Mouse (Mus musculus): ENCODE data around the gene Prkd2. TPM values are rescaled to one million over a fixed set of nuclear protein-coding genes. Genes with fewer than 3 reads are reported as not detected.

The Prkd2 gene
- polyA plus RNA-seq, 1 experiment from 2014 or later: 2.7 TPM

- H3K36me3 ChIP-seq: peaks cover 15% of the 10 kb centered on the region; the same call in 1 of the 2 replicates
- H3K4me2 ChIP-seq: no peak overlapping the region
- peak; percentile 35; the same call in 1 of the 2 replicates for ATAC-seq (ENCODE audit: low read depth)
- H3K9me3 ChIP-seq (replicated peaks): no peaks in the 10 kb centered on the region
- DNase-seq: no peak
- no peaks in the 10 kb centered on the region for H3K27me3 ChIP-seq
- no peak overlapping the region for H3K27ac ChIP-seq
- H3K4me3 ChIP-seq (replicated peaks): no peak overlapping the region
- WGBS (ENCODE audit: insufficient replicate concordance): 74% methylated on average over 16 of the region's 16 CpGs
- peaks cover 21% of the 10 kb centered on the region for H3K4me1 ChIP-seq (replicated peaks)
- no peak overlapping the region for H3K9ac ChIP-seq
Observed at GRCm38 (mm10) chr7:16869497-16869896, 26.8 kb downstream of the Prkd2 start.

GRCm38 (mm10) chr7:16871600-16871999, 28.9 kb downstream of the Prkd2 start:
- DNase-seq: no peak
- H3K27ac ChIP-seq: no peak overlapping the region
- H3K4me1 ChIP-seq (replicated peaks): peaks cover 38% of the 10 kb centered on the region
- H3K9ac ChIP-seq: no peak overlapping the region
- no peak overlapping the region for H3K4me3 ChIP-seq (replicated peaks)
- WGBS (ENCODE audit: insufficient replicate concordance): 76% methylated on average over 10 of the region's 10 CpGs
- peaks cover 5% of the 10 kb centered on the region; the same call in 1 of the 2 replicates for H3K36me3 ChIP-seq
- H3K4me2 ChIP-seq: no peak overlapping the region
- no peak for ATAC-seq (ENCODE audit: low read depth)
- H3K27me3 ChIP-seq: peaks cover 13% of the 10 kb centered on the region
- no peaks in the 10 kb centered on the region for H3K9me3 ChIP-seq (replicated peaks)

- ATAC-seq (ENCODE audit: low read depth): no peak
Observed at GRCm38 (mm10) chr7:16872478-16872877, 29.8 kb downstream of the Prkd2 start.

GRCm38 (mm10) chr7:16873392-16873791, 30.7 kb downstream of the Prkd2 start:
- H3K27ac ChIP-seq: no peak overlapping the region
- DNase-seq (no peak), ATAC-seq (ENCODE audit: low read depth) (no peak)
- no peak overlapping the region for H3K4me3 ChIP-seq (replicated peaks)
- peaks cover 4% of the 10 kb centered on the region; the same call in 1 of the 2 replicates for H3K36me3 ChIP-seq
- H3K27me3 ChIP-seq: peaks cover 20% of the 10 kb centered on the region
- no peak overlapping the region for H3K9ac ChIP-seq
- peaks cover 31% of the 10 kb centered on the region for H3K4me1 ChIP-seq (replicated peaks)
- H3K9me3 ChIP-seq (replicated peaks): no peaks in the 10 kb centered on the region
- no peak overlapping the region for H3K4me2 ChIP-seq
- WGBS (ENCODE audit: insufficient replicate concordance): 74% methylated on average over 4 of the region's 4 CpGs

More at GRCm38 (mm10) chr7:16872478-16872877, 29.8 kb downstream of the Prkd2 start:
- Histone ChIP-seq H3K27ac (no peak overlapping the region), H3K27me3 (peaks cover 20% of the 10 kb centered on the region), H3K36me3 (peaks cover 5% of the 10 kb centered on the region; the same call in 1 of the 2 replicates), H3K9ac (no peak overlapping the region), H3K4me3 (replicated peaks) (no peak overlapping the region), H3K4me1 (replicated peaks) (peaks cover 34% of the 10 kb centered on the region), H3K9me3 (replicated peaks) (no peaks in the 10 kb centered on the region), H3K4me2 (no peak overlapping the region)
- 80% methylated on average over 9 of the region's 9 CpGs for WGBS (ENCODE audit: insufficient replicate concordance)
- no peak for DNase-seq

GRCm38 (mm10) chr7:16874190-16874589, 31.5 kb downstream of the Prkd2 start:
- H3K36me3 ChIP-seq: 0 out of 2 replicates have a peak, but pooled peaks cover 2% of the 10 kb centered on the region
- peaks cover 31% of the 10 kb centered on the region for H3K4me1 ChIP-seq (replicated peaks)
- peaks cover 20% of the 10 kb centered on the region for H3K27me3 ChIP-seq
- 3% methylated on average over 17 of the region's 17 CpGs for WGBS (ENCODE audit: insufficient replicate concordance)
- H3K4me3 ChIP-seq (replicated peaks): peak overlapping the region; percentile 41
- ATAC-seq (ENCODE audit: low read depth) (no peak), DNase-seq (peak; percentile 68)
- 0 out of 2 replicates have a peak overlapping the region, but pooled peaks have one; percentile 28 for H3K9ac ChIP-seq
- peak overlapping the region; percentile 97 for H3K4me2 ChIP-seq
- H3K27ac ChIP-seq: peak overlapping the region; percentile 74
- H3K9me3 ChIP-seq (replicated peaks): no peaks in the 10 kb centered on the region

DNA sequence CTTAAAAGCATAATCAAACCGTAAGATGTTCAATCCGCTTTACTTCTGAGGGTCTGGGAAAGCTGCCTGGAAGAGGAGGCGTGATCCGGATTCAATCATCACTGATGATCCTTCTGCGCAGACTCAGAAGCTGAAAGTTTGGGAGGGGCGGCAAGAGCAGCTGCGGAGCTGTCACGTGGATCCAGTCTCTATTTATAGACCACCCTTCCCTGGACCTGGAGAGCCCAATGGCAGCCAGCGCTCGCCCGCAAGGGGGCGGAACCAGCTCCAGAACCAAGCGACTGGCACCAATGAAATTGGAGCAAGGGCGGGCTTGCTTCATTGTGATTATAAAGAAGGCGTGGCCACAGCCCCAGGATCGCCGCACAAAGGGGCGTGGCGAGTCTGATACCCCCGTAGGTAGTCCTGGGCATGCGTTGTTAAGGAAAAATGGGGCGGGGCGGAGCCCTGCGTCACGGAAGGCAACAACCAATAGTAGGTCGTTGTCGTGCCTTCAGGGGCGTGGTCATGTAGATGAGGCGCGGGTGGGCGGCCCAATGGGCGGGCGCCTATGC, 32.1 kb downstream of the Prkd2 start:
- ATAC-seq (ENCODE audit: low read depth) (peak; percentile 96), DNase-seq (peak; percentile 98)
- Histone ChIP-seq H3K4me2 (peak overlapping the region; percentile 97), H3K4me1 (replicated peaks) (peaks cover 26% of the 10 kb centered on the region), H3K27ac (peak overlapping the region; percentile 74; the same call in 1 of the 2 replicates), H3K9me3 (replicated peaks) (no peaks in the 10 kb centered on the region), H3K4me3 (replicated peaks) (peak overlapping the region; percentile 67), H3K27me3 (peaks cover 20% of the 10 kb centered on the region), H3K36me3 (0 out of 2 replicates have a peak, but pooled peaks cover 2% of the 10 kb centered on the region), H3K9ac (0 out of 2 replicates have a peak overlapping the region, but pooled peaks have one; percentile 28)
- under 1% methylated on average over 33 of the region's 33 CpGs for WGBS (ENCODE audit: insufficient replicate concordance)

- peak within 1 kb of the TSS; percentile 74 for H3K9ac ChIP-seq
- H3K27ac ChIP-seq: peak within 1 kb of the TSS; percentile 74
- 0 out of 2 replicates have a peak, but pooled peaks cover 2% of the 10 kb centered on the region for H3K36me3 ChIP-seq
- no peak for ATAC-seq (ENCODE audit: low read depth)
- H3K4me3 ChIP-seq (replicated peaks): peak within 1 kb of the TSS; percentile 67
- peaks cover 21% of the 10 kb centered on the region for H3K27me3 ChIP-seq
- H3K4me1 ChIP-seq (replicated peaks): peaks cover 29% of the 10 kb centered on the region
- DNase-seq: no peak
- peak within 1 kb of the TSS; percentile 97 for H3K4me2 ChIP-seq
- 0% methylated on average over 1 of the region's 1 CpGs for WGBS (ENCODE audit: insufficient replicate concordance)
- no peaks in the 10 kb centered on the region for H3K9me3 ChIP-seq (replicated peaks)
Observed at GRCm38 (mm10) chr7:16875310-16875325, 32.4 kb downstream of the Prkd2 start, which contains the start of gene Dact3. TSS of gene Dact3 (plus strand) at chr7:16875317.

- Histone ChIP-seq H3K27me3 (peaks cover 22% of the 10 kb centered on the region), H3K4me3 (replicated peaks) (peak overlapping the region; percentile 67), H3K9ac (peak overlapping the region; percentile 74), H3K27ac (peak overlapping the region; percentile 23), H3K4me1 (replicated peaks) (peaks cover 31% of the 10 kb centered on the region), H3K36me3 (0 out of 2 replicates have a peak, but pooled peaks cover 2% of the 10 kb centered on the region), H3K4me2 (peak overlapping the region; percentile 97), H3K9me3 (replicated peaks) (no peaks in the 10 kb centered on the region)
- DNase-seq (no peak), ATAC-seq (ENCODE audit: low read depth) (no peak)
- 1% methylated on average over 42 of the region's 42 CpGs for WGBS (ENCODE audit: insufficient replicate concordance)
Observed at GRCm38 (mm10) chr7:16875326-16875725, 32.6 kb downstream of the Prkd2 start.

DNA sequence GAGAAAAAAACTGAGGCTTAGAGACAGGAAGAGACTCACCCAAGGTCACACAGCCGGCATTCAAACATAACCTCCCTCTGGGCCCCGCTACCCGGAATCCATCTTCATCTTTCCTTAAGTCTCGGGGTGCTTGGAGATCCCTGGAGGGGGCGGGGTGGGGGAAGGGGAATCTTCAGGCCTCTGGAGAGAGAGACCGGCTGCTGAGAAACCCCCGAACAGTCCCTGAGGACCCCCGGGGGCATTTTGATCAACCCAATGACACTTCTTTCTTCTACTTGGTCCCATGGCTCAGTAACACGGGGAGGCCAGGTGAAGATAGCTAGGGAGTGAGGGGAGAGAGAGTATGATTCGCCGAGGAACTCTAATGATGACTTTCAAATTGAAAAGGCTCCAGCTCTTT, 33.3 kb downstream of the Prkd2 start:
- Histone ChIP-seq H3K9me3 (replicated peaks) (no peaks in the 10 kb centered on the region), H3K36me3 (0 out of 2 replicates have a peak, but pooled peaks cover 2% of the 10 kb centered on the region), H3K4me1 (replicated peaks) (peaks cover 37% of the 10 kb centered on the region), H3K27ac (no peak overlapping the region), H3K9ac (no peak overlapping the region; the same call in 1 of the 2 replicates), H3K4me2 (peak overlapping the region; percentile 97), H3K4me3 (replicated peaks) (peak overlapping the region; percentile 67), H3K27me3 (peaks cover 28% of the 10 kb centered on the region)
- 26% methylated on average over 11 of the region's 11 CpGs for WGBS (ENCODE audit: insufficient replicate concordance)
- no peak for ATAC-seq (ENCODE audit: low read depth)
- no peak for DNase-seq

- ATAC-seq (ENCODE audit: low read depth) (no peak), DNase-seq (no peak)
- Histone ChIP-seq H3K36me3 (no peaks in the 10 kb centered on the region), H3K4me2 (peak overlapping the region; percentile 28), H3K4me3 (replicated peaks) (peak overlapping the region; percentile 67), H3K27ac (no peak overlapping the region), H3K4me1 (replicated peaks) (peaks cover 37% of the 10 kb centered on the region), H3K9me3 (replicated peaks) (no peaks in the 10 kb centered on the region), H3K27me3 (peaks cover 33% of the 10 kb centered on the region), H3K9ac (no peak overlapping the region)
- WGBS (ENCODE audit: insufficient replicate concordance): 14% methylated on average over 13 of the region's 13 CpGs
Observed at GRCm38 (mm10) chr7:16876608-16877007, 33.9 kb downstream of the Prkd2 start.

- no peak overlapping the region for H3K9ac ChIP-seq
- H3K4me3 ChIP-seq (replicated peaks): no peak overlapping the region
Observed at GRCm38 (mm10) chr7:16877717-16878116, 35.0 kb downstream of the Prkd2 start.

More at GRCm38 (mm10) chr7:16877717-16878116, 35.0 kb downstream of the Prkd2 start:
- Histone ChIP-seq H3K36me3 (no peaks in the 10 kb centered on the region), H3K4me1 (replicated peaks) (peaks cover 37% of the 10 kb centered on the region), H3K9me3 (replicated peaks) (no peaks in the 10 kb centered on the region), H3K4me2 (no peak overlapping the region), H3K27ac (no peak overlapping the region), H3K27me3 (peaks cover 34% of the 10 kb centered on the region)
- no peak for DNase-seq
- 68% methylated on average over 3 of the region's 3 CpGs for WGBS (ENCODE audit: insufficient replicate concordance)
- no peak for ATAC-seq (ENCODE audit: low read depth)

Measured in liver, embryonic 13.5 days (tissue).